Mouse (Mus musculus) testis, adult 2 months (tissue): ENCODE data around the gene Wfikkn2.

Source experiments
- CTCF ChIP-seq: fragments of 200-500 bp; IDR thresholded peaks from 2 replicates; pipeline ENCODE4 v1.5.1; 2012; ENCODE audit warnings: low read depth, mild to moderate bottlenecking, inconsistent platforms, low read length, moderate library complexity; ENCODE audit not compliant: control insufficient read depth, insufficient read depth, insufficient replicate concordance
- POLR2A ChIP-seq: fragments of 200-500 bp; IDR thresholded peaks from 2 replicates; pipeline ENCODE4 v1.6.1; 2012; ENCODE audit warnings: low read depth, mild to moderate bottlenecking, inconsistent platforms, low read length, moderate library complexity; ENCODE audit not compliant: control insufficient read depth

GRCm38 (mm10) chr11:94238786-94239185 is 7.0 kb downstream of the Wfikkn2 start:
- TF ChIP-seq POLR2A (no peak), CTCF (no peak)
